Mouse (Mus musculus) brain, embryonic 14.5 days (tissue): ENCODE results near the gene Veph1.

Experiments used
- CTCF ChIP-seq: fragments of 200-500 bp; IDR thresholded peaks from 2 replicates; pipeline ENCODE4 v1.5.1; 2012; ENCODE audit warnings: inconsistent platforms, mild to moderate bottlenecking, moderate library complexity, borderline replicate concordance; ENCODE audit not compliant: insufficient read depth, insufficient read length; ENCODE audit errors: extremely low read depth
- POLR2A ChIP-seq: fragments of 200-500 bp; IDR thresholded peaks from 2 replicates; pipeline ENCODE4 v1.6.1; 2012; ENCODE audit warnings: mild to moderate bottlenecking, inconsistent platforms, borderline replicate concordance; ENCODE audit not compliant: poor library complexity, insufficient read depth, insufficient read length, severe bottlenecking; ENCODE audit errors: extremely low read depth

DNA sequence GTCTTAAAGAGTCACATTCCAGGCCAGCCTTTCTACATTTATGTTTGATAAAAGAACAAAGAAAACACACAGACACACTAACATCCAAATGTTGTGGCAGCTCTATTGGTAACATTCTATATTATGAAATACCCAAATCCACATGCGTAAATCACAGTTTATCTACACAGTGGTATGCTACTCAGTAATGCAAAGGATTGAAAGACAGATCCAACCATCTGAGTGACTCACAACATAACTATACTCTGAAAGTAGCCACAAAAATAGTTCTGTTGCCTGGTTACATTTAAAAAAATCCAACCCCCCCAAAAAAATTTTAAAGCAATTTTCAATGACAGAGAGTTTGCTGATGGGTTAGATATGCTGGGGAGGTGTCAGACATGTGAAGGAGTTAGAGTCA is 12.9 kb upstream of the Veph1 start:
- TF ChIP-seq CTCF: no peak
- TF ChIP-seq POLR2A: no peak
